7 mouse cellular contexts compared by ENCODE assay signal in genomic region chr13:98926213-98926957, GRCm38 (mm10). TPM values are rescaled to one million over a fixed set of nuclear protein-coding genes. Genes with fewer than 3 reads are reported as not detected.
DNase-seq lines count a peak whose midpoint lies in the region; ATAC-seq lines count a peak whose summit lies in the region.

TSS of gene Tnpo1 (minus strand) at chr13:98926384.

- peak within 1 kb of the TSS; percentile 99 for H3K4me3 ChIP-seq in intestine, embryonic 15.5 days (replicated peaks)
- H3K4me3 ChIP-seq in midbrain, embryonic 10.5 days, result peak within 1 kb of the TSS; percentile 99

- H3K9me3 ChIP-seq in intestine, embryonic 15.5 days, result no peaks in the 10 kb centered on the region
- peaks cover 16% of the 10 kb centered on the region for H3K9me3 ChIP-seq in midbrain, embryonic 10.5 days (replicated peaks)

- intact Hi-C loops in left cerebral cortex, postnatal 25 days (cut with DNase I), result loop anchor here (2.0 to 5.0 kb wide), 2 partner anchors 171 to 220 kb away; no protein-coding TSS in a partner anchor

- no peaks in the 10 kb centered on the region for H3K27me3 ChIP-seq in intestine, embryonic 15.5 days (replicated peaks)
- no peaks in the 10 kb centered on the region for H3K27me3 ChIP-seq in midbrain, embryonic 10.5 days (ENCODE audit: low read depth, poor library complexity, severe bottlenecking)

- peak within 1 kb of the TSS; percentile 96 for H3K27ac ChIP-seq in intestine, embryonic 15.5 days
- peak within 1 kb of the TSS; percentile 100 for H3K27ac ChIP-seq in midbrain, embryonic 10.5 days (replicated peaks)

- H3K4me2 ChIP-seq in intestine, embryonic 15.5 days (replicated peaks), result peak within 1 kb of the TSS; percentile 84

- peak; percentile 96 for ATAC-seq in intestine, embryonic 15.5 days

- WGBS in intestine, embryonic 15.5 days, result under 1% methylated on average over 66 of the region's 75 CpGs
- WGBS in midbrain, embryonic 10.5 days, result under 1% methylated on average over 70 of the region's 75 CpGs

- peak within 1 kb of the TSS; percentile 100 for H3K9ac ChIP-seq in intestine, embryonic 15.5 days

- peak; percentile 95 to 98 for DNase-seq in adrenal gland, adult (ENCODE audit: inconsistent age in 2 of 2, low spot score in 1 of 2)
- peak; percentile 93 for DNase-seq in embryo, embryonic 10.5 days (ENCODE audit: low spot score)
- peak; percentile 93 for DNase-seq in gastrocnemius, postnatal 25 days
- DNase-seq in left cerebral cortex, postnatal 25 days (ENCODE audit: low spot score in 2 of 2), result peak; percentile 92 to 94
- DNase-seq in midbrain, embryonic 10.5 days (ENCODE audit: low spot score), result peak; percentile 95
- DNase-seq in right cerebral cortex, postnatal 4 days, result peak; percentile 93

- peaks cover 10% of the 10 kb centered on the region; the same call in 1 of the 2 replicates for H3K36me3 ChIP-seq in intestine, embryonic 15.5 days
- peaks cover 30% of the 10 kb centered on the region for H3K36me3 ChIP-seq in midbrain, embryonic 10.5 days

- H3K4me1 ChIP-seq in intestine, embryonic 15.5 days (replicated peaks), result peaks cover 9% of the 10 kb centered on the region; the same call in 1 of the 2 replicates
- H3K4me1 ChIP-seq in midbrain, embryonic 10.5 days, result peaks cover 18% of the 10 kb centered on the region

RNA-seq across cellular contexts. Expression of gene Tnpo1, which starts in this region (rescaled TPM):
- total RNA-seq in gastrocnemius, postnatal 25 days (2021), result 10 to 100 TPM; 33.5 to 33.8 TPM
- 60.3 and 67.6 TPM in 2 replicates for polyA plus RNA-seq in intestine, embryonic 15.5 days (2015; fragmentation: Nextera tagmentation; extraction: Ambion mirVana)
- total RNA-seq in left cerebral cortex, postnatal 25 days (2021), result 10 to 100 TPM; 52.9 to 69.1 TPM
- 75.1 and 75.7 TPM in 2 replicates for polyA plus RNA-seq in midbrain, embryonic 10.5 days (2016; fragmentation: Nextera tagmentation; extraction: Ambion mirVana)

Comparison
In these comparisons a context has a peak if more than half of its experiments do, and no peak if none do; other contexts are left out.
1. Peak in every context shown above with its lines: DNase-seq, ATAC-seq, H3K4me3 ChIP-seq and H3K27ac ChIP-seq.